In genomic region chr11:19843084-19843483, GRCm38 (mm10) we compare ENCODE assay signal across 20 mouse cellular contexts.
"Had no signal": no experiment of that assay in that cellular context is flagged by ENCODE, and none has a peak within 500 bp of the region (broad histone marks: within the 10 kb centered on the region; RNA-seq: fewer than 3 reads in every experiment).

No protein-coding gene starts in this region.

- H3K36me3 ChIP-seq: limb, embryonic 12.5 days; limb, embryonic 15.5 days; midbrain, embryonic 12.5 days; midbrain, embryonic 15.5 days; neural tube, embryonic 13.5 days; stomach, embryonic 15.5 days had no signal

- H3K4me3 ChIP-seq: limb, embryonic 12.5 days; limb, embryonic 15.5 days; midbrain, embryonic 12.5 days; midbrain, embryonic 15.5 days; neural tube, embryonic 13.5 days; stomach, embryonic 15.5 days had no signal

- DNase-seq: kidney, adult 11 months; kidney, adult 8-10 months; kidney, postnatal 14 days; kidney, postnatal 4 days; layer of hippocampus, adult 9-11 months; layer of hippocampus, postnatal 36 days; left cerebral cortex, postnatal 4 days; liver, postnatal 0 days; lung, embryonic 14.5 days; right cerebral cortex, postnatal 14 days; spleen, adult 18-20 months; thymus, adult 18-20 months; thymus, postnatal 36 days had no signal

- H3K27me3 ChIP-seq: limb, embryonic 12.5 days; limb, embryonic 15.5 days; midbrain, embryonic 12.5 days; midbrain, embryonic 15.5 days; neural tube, embryonic 13.5 days; stomach, embryonic 15.5 days had no signal

- H3K4me2 ChIP-seq: limb, embryonic 12.5 days; limb, embryonic 15.5 days; liver, embryonic 11.5 days; lung, embryonic 14.5 days; midbrain, embryonic 12.5 days; midbrain, embryonic 15.5 days; neural tube, embryonic 13.5 days; stomach, embryonic 15.5 days had no signal
